Mouse (Mus musculus): ENCODE data around the gene Idi2.

GRCm38 (mm10) chr13:8933499-8933898 is 19.2 kb upstream of the Idi2 start:
- no peak for TF ChIP-seq CTCF (IDR thresholded peaks at IDR 0.05 in 2 of 3, conservative IDR thresholded peaks at IDR 0.05 in 1 of 3; ENCODE audit: control insufficient read depth in 1 of 3, insufficient read depth in 1 of 3, low read depth in 2 of 3, low read length in 3 of 3, poor library complexity in 1 of 3, severe bottlenecking in 1 of 3)
- no peak for TF ChIP-seq POLR2AphosphoS2 (IDR thresholded peaks at IDR 0.05; ENCODE audit: low read length)
- TF ChIP-seq MAFK (IDR thresholded peaks at IDR 0.05; ENCODE audit: borderline replicate concordance, low read depth, low read length), result no peak
- no peak for TF ChIP-seq CHD2 (IDR thresholded peaks at IDR 0.05; ENCODE audit: low read length)
- TF ChIP-seq MAX (IDR thresholded peaks at IDR 0.05; ENCODE audit: low read length), result no peak
- TF ChIP-seq EP300 (IDR thresholded peaks at IDR 0.05; ENCODE audit: low read depth in 1 of 2, low read length in 2 of 2), result no peak
- no peak for TF ChIP-seq MYC (IDR thresholded peaks at IDR 0.05; ENCODE audit: low read depth, low read length)
